Mouse (Mus musculus) olfactory bulb, adult 2 months (tissue): ENCODE measurements at regions not wholly inside any gene's neighbourhood (a gene's known extent, or its start where the extent isn't known, plus 50 kb on each side); places are given as distances from the start of the nearest gene placed in this dataset.

Experiments
- CTCF ChIP-seq: fragments of 200-500 bp; IDR thresholded peaks from 2 replicates; pipeline ENCODE4 v1.5.1; 2012; ENCODE audit warnings: low read depth, mild to moderate bottlenecking, low read length, moderate library complexity; ENCODE audit not compliant: insufficient read depth
- POLR2A ChIP-seq: fragments of 200-500 bp; IDR thresholded peaks from 2 replicates; pipeline ENCODE4 v1.6.1; 2012; ENCODE audit warnings: mild to moderate bottlenecking, low read depth, low read length, moderate library complexity; ENCODE audit not compliant: insufficient read depth

DNA sequence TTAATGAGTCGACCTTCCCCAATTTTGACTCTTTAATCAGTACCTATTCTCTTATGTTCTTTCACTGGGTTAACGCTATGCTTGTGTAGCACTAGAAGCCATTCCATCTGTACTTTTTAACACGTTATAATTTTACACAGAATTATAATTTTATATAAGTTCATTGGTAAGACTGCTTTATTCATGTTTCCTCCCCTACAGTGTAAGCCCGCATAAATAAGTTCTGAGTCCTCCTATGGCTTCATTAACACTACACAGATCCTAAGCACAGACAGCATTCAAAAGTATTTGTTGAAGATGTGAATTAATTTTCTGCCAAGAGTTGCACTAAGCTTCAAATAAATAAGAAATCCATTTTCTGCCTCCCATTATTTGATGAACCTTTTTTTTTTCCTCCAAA is 176.1 kb upstream of the Usp25 start:
- no peak for TF ChIP-seq POLR2A
- no peak for TF ChIP-seq CTCF
